Mouse (Mus musculus) spleen, postnatal 36 days (tissue): ENCODE results near the gene Ticam1.
"Not testable (repeated sequence)": the region's sequence is repeated elsewhere in the genome, so short reads cannot be mapped to it uniquely, and the experiment has no call there.

Source experiments
- DNase-seq, 2 experiments: peaks; one replicate each; pipeline ENCODE4 v3.0.0; 2022; ENCODE audit warnings: low spot score in 2 of 2, mixed read lengths in 1 of 2

Ticam1 gene

DNA sequence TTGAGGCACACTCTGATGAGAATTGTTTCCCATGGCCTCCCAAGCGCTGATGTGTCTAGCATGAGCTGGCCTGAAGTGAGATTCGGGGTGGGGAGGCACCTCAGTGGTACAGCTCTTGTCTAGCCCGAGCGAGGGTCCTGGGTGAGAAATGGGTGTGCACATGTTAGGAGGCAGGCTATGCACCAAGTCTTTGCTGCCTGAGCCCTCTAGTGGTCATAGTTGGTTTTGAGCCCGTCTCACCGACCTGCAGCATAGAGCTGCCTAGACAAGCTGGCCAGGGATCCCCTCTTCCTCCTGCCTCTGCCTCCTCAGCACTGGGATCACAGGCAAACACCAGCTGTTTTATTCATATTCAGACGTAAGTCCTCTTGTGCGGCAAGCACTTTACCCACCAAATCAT lies 12.6 kb downstream of the Ticam1 start:
- peak; percentile 78 to 80 for DNase-seq

DNA sequence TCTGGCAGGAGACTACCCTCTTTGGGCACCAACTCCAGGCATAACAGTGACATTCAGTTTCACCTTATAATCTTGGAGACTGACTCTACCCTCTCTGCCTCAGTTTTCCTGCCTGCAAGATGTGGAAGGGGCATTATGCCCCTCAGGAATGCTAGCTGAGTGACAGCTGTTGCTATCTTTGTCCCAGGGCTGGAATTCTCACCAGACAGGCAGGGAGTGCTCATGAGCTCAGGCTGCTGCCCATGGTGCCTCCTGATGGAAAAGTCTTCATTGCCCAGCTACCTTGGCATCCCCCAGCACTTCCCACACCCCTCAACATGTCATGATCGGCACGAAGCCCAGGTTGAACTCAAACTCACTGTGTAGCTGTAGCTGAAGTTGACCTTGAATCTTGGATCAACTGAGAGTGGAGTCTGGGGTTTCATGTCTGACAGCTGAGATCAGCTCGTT lies 13.9 kb downstream of the Ticam1 start:
- no peak for DNase-seq

DNA sequence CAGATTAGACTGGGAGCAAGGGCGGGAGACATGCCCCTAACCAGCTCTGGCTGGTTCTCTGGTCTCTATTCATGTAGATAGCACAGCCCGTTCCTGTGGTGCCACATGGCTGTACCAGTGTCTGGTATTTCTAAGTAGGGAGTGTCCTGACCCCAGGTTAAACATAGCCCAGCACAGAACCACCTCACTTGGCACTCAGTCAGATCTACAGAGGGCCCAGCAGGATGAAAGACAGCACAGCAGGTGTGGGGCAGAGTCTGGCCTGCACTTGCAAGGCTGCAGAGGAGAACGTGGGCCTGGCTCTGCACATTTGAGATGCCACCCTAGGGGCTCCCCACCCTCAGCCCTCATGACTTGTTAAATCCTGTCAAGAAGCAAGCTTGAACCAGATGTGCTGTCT lies 15.4 kb downstream of the Ticam1 start:
- no peak for DNase-seq

DNA sequence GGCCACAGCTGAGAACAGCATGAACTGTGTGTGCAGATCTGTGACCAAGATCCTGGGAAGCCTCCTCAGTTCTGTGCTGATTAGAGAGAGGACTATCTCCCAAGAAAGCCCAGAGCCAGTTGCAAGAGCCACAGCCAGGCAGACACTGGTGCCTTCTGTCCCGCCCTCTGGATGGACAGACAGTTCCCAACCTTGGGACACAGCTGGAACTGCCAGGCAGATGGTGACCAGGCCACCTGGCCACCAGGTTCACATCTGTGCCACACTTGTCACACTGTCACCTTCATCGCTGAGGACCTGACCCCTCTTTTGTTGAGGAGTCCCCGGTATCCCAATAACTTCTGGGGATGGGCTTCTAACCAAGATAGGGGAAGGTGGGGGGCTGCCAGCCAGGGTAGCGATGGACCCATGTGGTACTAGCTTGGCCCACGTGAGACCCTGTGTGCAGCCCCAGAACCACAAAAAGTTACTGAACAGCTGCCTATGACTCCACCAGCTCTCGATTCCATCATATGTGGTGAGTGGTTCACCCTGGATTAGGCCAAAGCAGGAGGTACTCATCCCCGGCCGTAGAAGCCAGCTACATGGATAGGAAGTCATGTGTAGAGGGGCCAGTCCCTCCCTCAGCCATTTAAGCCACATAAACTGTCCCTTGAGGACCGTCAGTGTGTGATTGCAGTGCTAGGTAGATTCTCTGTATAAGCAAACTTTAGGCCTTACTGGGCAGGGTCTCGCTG lies 17.1 kb downstream of the Ticam1 start:
- no peak for DNase-seq

DNA sequence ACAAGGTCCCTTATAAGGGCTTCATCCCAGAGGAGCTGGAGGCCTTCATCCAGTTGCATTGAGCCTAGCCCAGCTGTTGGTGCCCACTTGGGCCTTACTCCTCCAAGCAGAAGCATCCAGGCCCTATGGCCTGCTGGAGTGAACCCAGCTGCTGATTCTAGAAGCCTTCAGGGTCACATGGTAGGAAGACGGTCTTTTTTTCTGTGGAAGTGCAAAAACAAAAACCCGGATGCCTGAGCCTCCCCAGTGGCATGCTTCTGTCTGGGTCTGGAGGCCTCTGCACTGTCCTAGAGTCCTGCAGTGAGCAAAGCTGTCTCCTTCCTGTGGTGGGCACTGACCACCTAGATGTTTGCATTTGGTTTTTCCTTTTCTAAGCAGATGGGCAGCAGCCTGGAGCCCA lies 17.8 kb downstream of the Ticam1 start:
- DNase-seq: not testable (repeated sequence)

DNA sequence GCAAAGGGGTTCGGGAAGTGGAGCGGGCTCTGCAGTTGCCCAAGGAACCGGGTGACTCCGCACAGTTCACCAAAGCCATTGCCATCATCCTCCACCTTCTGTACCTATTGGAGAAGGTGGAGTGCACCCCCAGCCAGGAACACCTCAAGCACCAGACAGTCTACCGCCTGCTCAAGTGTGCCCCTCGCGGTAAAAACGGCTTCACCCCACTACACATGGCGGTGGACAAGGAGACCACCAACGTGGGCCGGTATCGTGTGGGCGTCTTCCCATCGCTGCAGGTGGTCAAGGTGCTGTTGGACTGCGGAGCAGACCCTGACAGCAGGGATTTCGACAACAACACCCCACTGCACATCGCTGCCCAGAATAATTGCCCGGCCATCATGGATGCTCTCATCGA lies 18.3 kb downstream of the Ticam1 start:
- not testable (repeated sequence) for DNase-seq

DNA sequence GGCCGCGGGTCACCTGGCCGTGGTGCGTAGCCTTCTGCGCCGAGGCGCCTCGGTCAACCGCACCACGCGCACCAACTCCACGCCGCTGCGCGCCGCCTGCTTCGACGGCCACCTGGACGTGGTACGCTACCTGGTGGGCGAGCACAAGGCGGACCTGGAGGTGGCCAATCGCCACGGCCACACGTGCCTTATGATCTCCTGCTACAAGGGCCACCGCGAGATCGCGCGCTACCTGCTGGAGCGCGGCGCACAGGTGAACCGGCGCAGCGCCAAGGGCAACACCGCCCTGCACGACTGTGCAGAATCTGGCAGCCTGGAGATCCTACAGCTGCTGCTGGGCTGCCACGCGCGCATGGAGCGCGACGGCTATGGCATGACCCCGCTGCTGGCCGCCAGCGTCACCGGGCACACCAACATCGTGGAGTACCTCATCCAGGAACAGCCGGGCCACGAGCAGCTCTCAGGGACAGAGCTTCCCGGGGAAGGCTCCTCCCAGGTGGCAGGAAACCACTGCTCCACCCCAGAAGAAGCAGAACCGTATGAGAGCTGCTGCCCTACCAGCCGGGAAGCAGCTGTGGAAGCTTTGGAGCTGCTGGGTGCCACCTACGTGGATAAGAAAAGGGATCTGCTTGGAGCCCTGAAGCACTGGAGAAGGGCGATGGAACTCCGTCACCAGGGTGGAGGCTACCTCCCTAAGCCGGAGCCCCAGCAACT lies 19.2 kb downstream of the Ticam1 start:
- DNase-seq: no peak

DNA sequence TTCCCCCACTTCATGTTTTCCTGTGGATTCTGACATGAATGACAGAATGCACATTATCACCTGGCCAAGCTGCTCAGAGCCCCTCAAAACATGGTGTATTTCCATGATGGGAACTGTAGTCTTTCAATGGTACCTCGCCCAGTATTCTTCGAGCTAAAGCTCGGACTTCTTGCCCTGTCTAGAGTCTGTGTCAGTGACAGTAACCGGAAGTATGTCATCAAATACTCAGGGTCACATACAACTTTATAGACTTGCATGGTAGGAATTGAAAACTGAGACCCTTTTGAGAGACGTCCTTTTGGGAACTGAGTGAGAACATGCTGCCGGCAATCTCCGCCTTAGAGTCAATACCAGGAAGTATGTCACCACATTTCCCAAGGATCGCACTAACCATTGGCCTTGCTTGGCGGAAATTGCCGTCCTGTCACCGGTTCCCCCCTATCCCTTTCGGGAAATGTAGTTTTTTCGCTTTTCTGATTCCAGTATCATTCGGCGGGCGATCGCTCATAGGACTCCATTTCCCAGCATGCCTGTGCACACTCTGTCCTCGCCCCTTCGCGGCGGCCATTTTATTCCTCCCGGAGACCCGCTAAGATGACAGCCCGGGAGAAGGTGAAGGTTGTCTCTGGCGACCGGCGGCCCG lies 20.2 kb downstream of the Ticam1 start, which contains the start of gene Fem1a:
TSS of gene Fem1a (plus strand) at position 572 of the 643 bp plus-strand sequence.
- peak; percentile 97 for DNase-seq

DNA sequence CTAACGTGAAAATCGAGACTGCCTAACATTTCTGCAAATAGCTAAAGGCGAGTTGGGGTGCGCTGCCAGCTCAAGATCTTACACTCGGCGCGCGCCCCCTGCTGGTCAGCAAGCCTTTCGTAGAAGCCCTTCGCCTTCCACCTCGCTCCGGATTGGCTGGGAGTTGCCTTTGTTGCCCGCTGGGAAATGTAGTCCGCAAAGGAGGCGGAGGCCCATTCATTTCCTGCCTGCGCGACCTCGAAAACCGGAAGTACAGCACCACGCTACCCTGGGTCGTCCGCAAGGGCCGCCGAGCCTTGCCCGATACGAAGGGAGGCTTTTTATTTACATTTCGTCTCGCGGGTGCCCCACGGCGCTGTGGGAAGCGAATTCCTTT lies 20.7 kb downstream of the Ticam1 start:
- DNase-seq: peak; percentile 99

DNA sequence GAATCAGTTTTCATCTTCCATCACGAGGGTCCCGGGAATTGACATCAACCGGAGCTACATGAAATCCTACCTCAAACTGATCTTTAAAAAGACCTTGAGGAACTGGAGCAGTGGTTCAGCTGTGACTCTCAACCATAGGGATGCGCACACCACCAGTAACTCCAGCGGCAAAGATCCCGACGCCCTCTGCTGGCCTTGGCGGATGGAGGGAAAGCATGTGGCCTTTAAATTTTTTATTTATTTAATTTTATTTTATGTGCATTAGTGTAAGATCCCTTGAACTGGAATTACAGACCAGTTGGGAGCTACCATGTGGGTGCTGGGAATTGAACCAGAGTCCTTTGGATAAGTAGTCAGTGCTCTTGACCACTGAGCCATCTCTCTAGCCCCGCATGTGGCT lies 21.2 kb downstream of the Ticam1 start:
- DNase-seq: no peak

DNA sequence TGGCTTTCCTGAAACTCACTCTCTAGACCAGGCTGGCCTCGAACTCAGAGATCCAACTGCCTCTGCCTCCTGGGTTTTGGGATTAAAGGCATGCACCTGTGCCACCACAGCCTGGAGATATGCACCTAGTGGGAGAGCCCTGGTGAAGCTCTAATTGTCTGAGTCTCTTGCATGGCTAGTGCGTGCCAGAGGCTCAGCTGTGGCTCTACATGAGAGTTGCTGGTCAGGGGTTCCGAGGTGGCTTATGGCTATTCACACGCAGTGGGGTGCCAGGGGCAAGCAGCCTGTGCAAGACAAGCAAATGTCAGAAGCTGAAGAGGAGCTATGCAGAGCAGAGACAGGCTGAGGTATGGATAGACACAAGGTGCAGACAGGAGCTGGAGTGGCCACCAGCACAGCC lies 21.9 kb downstream of the Ticam1 start:
- DNase-seq: no peak

DNA sequence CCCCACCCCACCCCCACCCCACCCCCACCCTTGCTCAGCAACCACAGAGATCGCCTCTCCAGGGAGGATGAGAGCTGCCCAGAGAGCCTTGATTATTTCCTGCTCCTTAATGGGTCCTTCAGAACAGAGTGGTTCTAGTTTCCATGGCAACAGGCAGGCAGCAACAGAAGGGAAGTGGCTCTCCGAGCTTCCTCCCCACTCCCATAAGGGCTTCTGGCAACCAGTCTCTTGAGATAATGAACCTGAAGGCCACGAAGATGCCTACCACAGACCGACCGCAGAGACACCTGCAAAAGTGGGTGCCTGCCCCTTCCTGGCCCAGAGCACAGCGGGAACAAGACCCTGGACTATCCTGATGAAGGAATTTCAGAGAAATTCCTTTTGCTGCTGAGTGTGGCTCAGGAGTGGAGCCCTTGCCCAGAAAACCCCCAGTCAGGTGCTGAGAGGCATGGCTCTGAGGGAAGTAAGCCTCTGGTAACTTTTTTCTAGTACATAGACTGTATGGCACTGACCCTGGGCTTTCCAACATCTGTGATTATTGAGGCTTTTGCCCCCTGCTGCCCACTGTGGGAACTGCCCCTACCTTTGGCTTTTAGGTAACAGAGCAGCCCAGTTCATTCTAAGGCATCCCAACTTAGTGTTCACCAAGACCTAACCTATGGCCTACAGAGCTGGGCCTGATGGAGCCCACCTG lies 25.3 kb downstream of the Ticam1 start:
- peak; percentile 58 to 71 for DNase-seq

DNA sequence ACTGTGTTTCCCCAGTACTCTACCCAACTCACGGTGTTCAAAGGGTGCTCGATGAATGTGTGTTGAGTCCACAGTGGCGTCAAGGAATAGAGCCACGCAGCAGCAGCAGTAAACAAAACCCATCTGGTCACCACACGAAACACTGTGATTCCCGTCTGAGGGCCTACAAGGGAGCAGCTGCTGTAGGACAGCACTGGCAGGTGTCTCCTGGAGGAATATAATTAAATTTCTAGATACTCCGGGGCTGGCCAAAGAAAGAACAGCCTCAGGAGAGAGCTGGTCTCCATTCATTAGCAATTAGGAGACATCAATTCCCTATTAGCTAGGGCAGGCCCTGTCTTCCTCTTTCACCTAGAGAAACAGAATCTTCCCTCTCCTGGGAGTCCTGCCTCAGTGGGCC lies 31.0 kb downstream of the Ticam1 start:
- DNase-seq: no peak

DNA sequence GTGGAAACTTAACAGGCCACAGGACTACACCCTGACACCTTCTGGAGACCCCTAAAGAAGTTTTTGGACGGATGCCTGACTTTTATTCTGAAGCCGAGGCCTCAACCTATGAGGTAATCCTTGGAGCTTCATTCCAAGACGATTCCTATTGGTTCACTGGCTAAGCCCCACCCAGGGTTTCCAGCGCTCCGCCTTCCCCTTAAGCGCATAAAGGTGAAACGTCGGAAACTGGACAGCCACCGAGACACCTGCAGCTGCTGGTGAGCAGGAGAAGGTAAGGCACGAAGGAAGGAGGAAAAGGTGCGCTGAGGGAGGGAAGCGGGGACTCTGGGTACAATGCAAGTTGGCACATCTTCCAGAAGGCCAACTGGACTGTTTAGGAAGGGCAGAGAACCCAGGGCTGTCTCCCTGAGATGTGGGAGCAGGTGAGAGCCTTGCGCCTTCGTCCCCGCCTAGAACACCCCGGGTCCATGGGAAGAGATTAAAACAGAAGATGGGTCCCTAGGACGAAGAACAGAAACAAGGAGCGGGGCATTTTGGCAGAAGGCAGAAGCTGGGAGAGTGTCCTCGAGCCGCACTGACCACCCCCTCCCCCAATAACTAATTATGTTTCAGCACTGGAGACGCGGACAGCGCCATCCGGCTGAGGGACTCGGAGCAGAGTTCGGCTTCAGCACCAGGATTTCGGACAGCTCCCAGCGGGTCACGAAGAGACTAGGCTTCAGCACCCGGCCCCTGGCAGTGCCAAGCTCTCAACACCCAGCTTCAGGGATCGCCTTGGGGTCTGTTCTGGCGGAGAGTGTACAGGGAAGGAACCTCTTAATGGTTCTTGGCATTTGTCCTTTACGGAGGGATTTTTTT lies 34.8 kb downstream of the Ticam1 start:
- peak; percentile 71 to 72 for DNase-seq

DNA sequence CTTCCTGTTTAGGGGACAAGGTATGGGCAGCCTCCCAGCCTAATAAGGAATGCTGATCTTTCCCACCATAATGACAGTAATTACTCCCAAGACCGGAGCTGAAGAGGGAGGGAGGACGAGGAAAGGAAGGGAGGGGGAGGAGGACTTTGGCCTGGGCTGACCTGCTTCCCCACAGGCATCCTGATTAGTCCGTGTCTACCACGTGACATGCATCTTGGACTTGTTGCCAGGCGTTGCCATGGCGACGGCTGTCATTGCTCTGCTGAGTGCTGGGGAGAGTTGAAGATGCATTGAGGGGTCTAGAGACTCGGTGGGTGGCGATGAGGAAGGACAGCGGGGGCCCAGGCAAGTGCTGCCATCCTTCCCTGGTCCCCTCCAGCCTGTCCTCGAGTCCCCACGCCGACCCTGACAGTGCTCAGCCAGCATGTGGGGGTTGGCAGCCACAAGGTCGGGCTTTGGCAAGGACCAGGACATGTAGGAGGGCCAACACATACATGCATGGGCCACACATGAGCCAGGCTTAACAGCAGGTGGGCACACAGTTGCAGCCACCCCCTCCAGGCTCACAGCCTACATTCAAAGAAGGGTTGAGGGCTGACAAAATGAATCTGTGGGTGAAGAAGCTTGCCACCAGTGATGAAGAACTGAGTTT lies 42.6 kb downstream of the Ticam1 start:
- no peak for DNase-seq

DNA sequence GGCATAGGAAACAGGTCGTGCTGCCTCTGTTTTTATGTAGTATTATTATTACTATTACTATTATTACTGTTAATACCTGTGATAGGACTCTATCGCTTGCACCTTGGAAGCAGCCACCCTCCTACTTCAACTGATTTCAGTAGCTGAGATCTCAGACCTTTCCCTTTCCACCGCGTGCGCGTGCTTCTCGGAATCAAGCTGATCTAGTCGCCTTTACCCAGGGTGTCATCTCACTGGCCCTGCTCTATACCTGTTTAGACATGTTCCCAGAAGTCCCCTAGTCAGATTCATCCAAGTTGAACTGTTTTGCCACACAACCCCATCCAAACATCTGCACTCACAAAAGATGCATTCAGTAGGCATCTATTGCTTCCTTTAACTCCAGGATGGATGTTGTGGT lies 43.2 kb downstream of the Ticam1 start:
- no peak for DNase-seq

DNA sequence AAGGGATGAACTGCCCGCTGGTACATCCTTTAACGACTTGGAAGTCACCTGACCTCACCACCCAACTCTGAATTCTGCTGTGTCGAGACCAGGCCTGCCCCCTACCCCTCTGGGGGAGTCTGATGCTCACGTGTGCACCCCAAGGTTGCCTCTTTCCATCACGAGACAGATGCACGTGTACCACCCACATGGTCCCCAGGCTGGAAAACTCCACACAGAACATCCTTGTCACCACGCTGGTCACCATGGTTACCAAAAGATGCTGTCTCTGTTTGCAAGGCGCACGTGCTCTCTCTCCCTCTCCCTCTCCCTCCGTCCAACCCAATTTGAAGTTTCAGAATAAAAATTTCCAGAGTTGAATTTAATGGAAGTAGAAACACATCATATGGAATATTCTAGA lies 46.6 kb downstream of the Ticam1 start:
- DNase-seq: no peak

DNA sequence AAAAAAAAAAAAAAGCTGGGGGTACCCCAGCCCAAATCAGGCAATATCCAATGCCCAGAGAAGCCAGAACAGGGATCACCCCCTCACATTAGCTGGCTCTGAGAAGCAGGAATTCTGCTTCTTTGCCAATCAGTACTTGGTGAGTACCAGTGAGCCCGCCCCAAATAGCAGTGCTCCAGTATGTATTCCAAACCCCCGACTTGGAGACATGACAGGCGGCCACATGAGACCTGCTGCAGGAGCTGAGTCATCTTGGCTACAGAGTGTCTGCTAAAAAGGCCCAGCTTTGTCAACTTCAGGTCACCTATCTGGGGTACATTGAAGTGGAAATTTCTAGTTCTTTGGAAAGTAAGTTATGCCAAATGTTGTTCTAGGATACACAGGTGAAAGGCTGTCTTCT lies 50.0 kb downstream of the Ticam1 start:
- DNase-seq: no peak

DNA sequence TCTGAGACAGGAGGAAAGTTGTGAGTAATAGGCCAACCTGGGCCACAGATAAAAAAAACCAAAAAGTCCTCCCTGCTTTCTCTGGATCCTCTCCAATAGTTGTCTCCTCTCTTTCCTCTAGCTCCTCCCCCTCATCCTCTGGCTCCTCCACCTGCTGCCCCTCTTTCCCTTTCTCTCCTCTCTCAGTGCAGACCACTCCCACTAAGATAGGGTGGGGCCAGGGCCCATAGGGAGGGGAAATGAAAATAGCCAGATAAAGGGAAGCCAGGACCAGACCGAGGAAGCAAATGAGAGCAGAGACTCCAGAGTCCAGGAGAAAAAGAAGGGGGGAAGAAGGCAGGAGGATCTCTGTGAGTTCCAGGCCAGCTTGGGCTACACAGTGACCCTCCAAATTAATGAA lies 51.7 kb downstream of the Ticam1 start:
- DNase-seq: no peak

DNA sequence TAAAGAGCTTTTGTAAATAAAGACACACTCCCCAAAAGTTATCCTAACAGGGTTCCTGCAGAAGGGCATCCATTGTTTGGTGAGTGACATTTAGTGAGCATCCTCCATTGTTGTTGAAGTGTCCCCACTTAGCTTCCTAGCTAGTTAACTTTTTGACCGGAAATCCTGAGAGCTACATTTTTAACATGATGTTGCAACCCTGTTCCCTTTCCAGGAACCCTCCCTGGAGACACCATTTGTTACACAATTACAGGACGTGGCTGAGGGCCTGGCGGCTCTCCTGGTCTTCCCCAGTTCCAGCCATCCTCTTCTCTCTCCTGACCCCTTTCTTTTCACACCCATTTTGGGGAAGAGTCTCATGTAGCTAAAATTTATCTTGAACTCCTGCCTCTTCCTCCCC lies 56.8 kb downstream of the Ticam1 start:
- DNase-seq: no peak
